Comparison of ENCODE assay signal across 8 mouse cellular contexts in the genomic region with DNA sequence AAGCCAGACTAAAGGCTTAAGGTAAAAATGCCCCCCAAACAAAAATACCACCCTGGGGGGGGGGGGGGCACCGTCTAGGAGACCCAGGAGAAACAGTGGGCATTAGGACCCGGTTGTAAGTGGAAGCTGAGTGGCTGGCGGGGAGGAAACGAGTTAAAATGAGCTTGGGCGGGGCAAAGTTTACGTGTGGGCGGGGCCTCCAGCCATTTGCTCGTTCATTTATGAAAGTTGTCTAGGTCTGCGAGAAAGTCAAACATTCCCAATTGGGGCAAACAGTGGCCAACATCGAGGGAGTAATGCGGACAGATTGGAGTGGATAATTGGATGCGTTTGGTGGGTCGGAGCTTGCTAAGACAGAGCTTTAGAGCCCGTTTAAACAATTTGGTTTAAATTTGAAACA. TPM values are rescaled to one million over a fixed set of nuclear protein-coding genes. Genes with fewer than 3 reads are reported as not detected.
A peak's percentile ranks its signal among the peaks of the same experiment; 100 is the strongest.
DNase-seq lines count a peak whose midpoint lies in the region; ATAC-seq and TF ChIP-seq lines count a peak whose summit lies in the region.

No protein-coding gene starts in this region.

- H3K4me2 ChIP-seq in heart, embryonic 14.5 days (ENCODE audit: low read length) = peak overlapping the region; percentile 61
- peak overlapping the region; percentile 49 for H3K4me2 ChIP-seq in kidney, postnatal 0 days (ENCODE audit: low read length)
- peak overlapping the region; percentile 46 for H3K4me2 ChIP-seq in stomach, embryonic 15.5 days

- ATAC-seq in heart, embryonic 14.5 days (ENCODE audit: insufficient number of reproducible peaks, insufficient read depth, low FRiP score, low read depth) = no peak
- no peak for ATAC-seq in kidney, postnatal 0 days (replicated peaks; ENCODE audit: low FRiP score, low read depth)
- no peak for ATAC-seq in stomach, embryonic 15.5 days (ENCODE audit: insufficient read depth, low FRiP score, low read depth)

- peaks cover 10 to 20% of the 10 kb centered on the region in 2 experiments for H3K4me1 ChIP-seq in heart, embryonic 14.5 days (ENCODE audit: control insufficient read depth in 2 of 2, insufficient read depth in 2 of 2, low read length in 2 of 2)
- H3K4me1 ChIP-seq in kidney, postnatal 0 days (replicated peaks; ENCODE audit: insufficient read depth, low read length) = no peaks in the 10 kb centered on the region; the same call in 1 of the 2 replicates
- peaks cover 27% of the 10 kb centered on the region; the same call in 1 of the 2 replicates for H3K4me1 ChIP-seq in stomach, embryonic 15.5 days

- H3K9me3 ChIP-seq in heart, embryonic 14.5 days (ENCODE audit: control insufficient read depth, low read length) = no peaks in the 10 kb centered on the region
- no peaks in the 10 kb centered on the region for H3K9me3 ChIP-seq in kidney, postnatal 0 days (replicated peaks; ENCODE audit: low read length)
- H3K9me3 ChIP-seq in stomach, embryonic 15.5 days = no peaks in the 10 kb centered on the region

- no peaks in the 10 kb centered on the region for H3K27me3 ChIP-seq in heart, embryonic 14.5 days (ENCODE audit: control insufficient read depth, insufficient read depth, low read length)
- H3K27me3 ChIP-seq in kidney, postnatal 0 days (ENCODE audit: insufficient read depth, low read length) = no peaks in the 10 kb centered on the region
- H3K27me3 ChIP-seq in stomach, embryonic 15.5 days (replicated peaks) = no peaks in the 10 kb centered on the region

- H3K9ac ChIP-seq in heart, embryonic 14.5 days (ENCODE audit: low read length) = peak overlapping the region; percentile 31; the same call in 1 of the 2 replicates
- no peak overlapping the region for H3K9ac ChIP-seq in kidney, postnatal 0 days (ENCODE audit: low read depth, low read length)
- H3K9ac ChIP-seq in stomach, embryonic 15.5 days = no peak overlapping the region

- peak; percentile 78 for DNase-seq in NIH3T3 (ENCODE audit: low read depth)
- DNase-seq in embryo, embryonic 11 days = peak; percentile 74
- peak; percentile 77 for DNase-seq in kidney, postnatal 0 days (ENCODE audit: low spot score)
- DNase-seq in lung, postnatal 36 days = peak; percentile 88
- no peak for DNase-seq in adipocyte (ENCODE audit: low spot score)
- DNase-seq in left cerebral cortex, adult 8-10 months (ENCODE audit: low spot score in 2 of 2) = no peak

- no peaks in the 10 kb centered on the region for H3K36me3 ChIP-seq in heart, embryonic 14.5 days (ENCODE audit: control insufficient read depth, insufficient read depth, low read length)
- no peaks in the 10 kb centered on the region for H3K36me3 ChIP-seq in kidney, postnatal 0 days (ENCODE audit: insufficient read depth, low read length)
- no peaks in the 10 kb centered on the region for H3K36me3 ChIP-seq in stomach, embryonic 15.5 days

- H3K4me3 ChIP-seq in heart, embryonic 14.5 days (ENCODE audit: control insufficient read depth in 1 of 2, insufficient read depth in 1 of 2, low read depth in 1 of 2, low read length in 2 of 2) = peak overlapping the region; percentile 28 to 29
- H3K4me3 ChIP-seq in kidney, postnatal 0 days (replicated peaks; ENCODE audit: low read depth, low read length) = peak overlapping the region; percentile 18; the same call in 1 of the 2 replicates
- H3K4me3 ChIP-seq in stomach, embryonic 15.5 days (replicated peaks) = peak overlapping the region; percentile 31

- H3K27ac ChIP-seq in heart, embryonic 14.5 days (replicated peaks in 1 of 2; ENCODE audit: control insufficient read depth in 1 of 2, insufficient read depth in 1 of 2, low read depth in 2 of 2, low read length in 2 of 2) = no peak overlapping the region
- no peak overlapping the region for H3K27ac ChIP-seq in kidney, postnatal 0 days
- H3K27ac ChIP-seq in stomach, embryonic 15.5 days = peak overlapping the region; percentile 91

- WGBS in heart, embryonic 14.5 days = 13% methylated on average over 14 of the region's 14 CpGs
- WGBS in kidney, postnatal 0 days = 22% methylated on average over 14 of the region's 14 CpGs
- 12% methylated on average over 14 of the region's 14 CpGs for WGBS in stomach, embryonic 15.5 days

- no peak for TF ChIP-seq CTCF in kidney, postnatal 0 days (IDR thresholded peaks at IDR 0.05; ENCODE audit: low read depth)

RNA-seq across cellular contexts. Expression of gene Vsig10, which starts 5.5 kb away (rescaled TPM):
- polyA plus RNA-seq in heart, embryonic 14.5 days (2014; fragmentation: Nextera tagmentation; extraction: Ambion mirVana) = 3.9 and 6.6 TPM in 2 replicates
- polyA plus RNA-seq in kidney, postnatal 0 days (2015; fragmentation: Nextera tagmentation; extraction: Ambion mirVana) = 9.5 and 11.6 TPM in 2 replicates
- polyA plus RNA-seq in stomach, embryonic 15.5 days (2015; fragmentation: Nextera tagmentation; extraction: Ambion mirVana) = 19.9 and 20.1 TPM in 2 replicates
- total RNA-seq in left cerebral cortex, adult 8-10 months (2022) = 1 to 10 TPM; 1.7 to 3.6 (median 2.1) TPM

RNA-seq across cellular contexts. Expression of gene Pebp1, which starts 26.0 kb away (rescaled TPM):
- 634 and 638 TPM in 2 replicates for polyA plus RNA-seq in heart, embryonic 14.5 days (2014; fragmentation: Nextera tagmentation; extraction: Ambion mirVana)
- 625 and 668 TPM in 2 replicates for polyA plus RNA-seq in kidney, postnatal 0 days (2015; fragmentation: Nextera tagmentation; extraction: Ambion mirVana)
- 644 and 729 TPM in 2 replicates for polyA plus RNA-seq in stomach, embryonic 15.5 days (2015; fragmentation: Nextera tagmentation; extraction: Ambion mirVana)
- 100 to 1,000 TPM; 654 to 708 (median 665) TPM for total RNA-seq in left cerebral cortex, adult 8-10 months (2022)

RNA-seq across cellular contexts. Expression of gene Wsb2, which starts 43.7 kb away (rescaled TPM):
- 92.6 and 97.5 TPM in 2 replicates for polyA plus RNA-seq in heart, embryonic 14.5 days (2014; fragmentation: Nextera tagmentation; extraction: Ambion mirVana)
- polyA plus RNA-seq in kidney, postnatal 0 days (2015; fragmentation: Nextera tagmentation; extraction: Ambion mirVana) = 89.3 and 92.2 TPM in 2 replicates
- 73.9 and 78.0 TPM in 2 replicates for polyA plus RNA-seq in stomach, embryonic 15.5 days (2015; fragmentation: Nextera tagmentation; extraction: Ambion mirVana)
- 100 to 1,000 TPM; 263 to 297 (median 279) TPM for total RNA-seq in left cerebral cortex, adult 8-10 months (2022)

Comparison
In these comparisons a context has a peak if more than half of its experiments do, and no peak if none do; other contexts are left out.
1. DNase-seq: peak in NIH3T3 (single experiment), embryo, embryonic 11 days (single experiment), kidney, postnatal 0 days (single experiment) and lung, postnatal 36 days (single experiment); none in adipocyte (single experiment) and left cerebral cortex, adult 8-10 months (0 of 2).
2. Peak in every context shown above with its lines, with median percentiles within 50 percentile points of each other: H3K4me2 ChIP-seq and H3K4me3 ChIP-seq.